Mouse (Mus musculus): ENCODE results near the gene Cyb5r2.

GRCm38 (mm10) chr7:107756748-107757147 lies 1.1 kb downstream of the Cyb5r2 start:
- TF ChIP-seq CTCF (IDR thresholded peaks at IDR 0.05; ENCODE audit: control insufficient read depth, insufficient read depth, low read length) (no peak), POLR2A (IDR thresholded peaks at IDR 0.05; ENCODE audit: borderline replicate concordance, control insufficient read depth, low read depth, low read length) (no peak)

Measured in bone marrow, adult 2 months (tissue).